Mouse (Mus musculus): Measurements from ENCODE around the gene B4galt3. TPM values are rescaled to one million over a fixed set of nuclear protein-coding genes. Genes with fewer than 3 reads are reported as not detected.

B4galt3 gene
- polyA plus RNA-seq, 1 experiment, result 32.3 TPM

- H3K4me3 ChIP-seq (ENCODE audit: control insufficient read depth, low read depth, low read length), result no peak overlapping the region
- peaks cover 3% of the 10 kb centered on the region for H3K36me3 ChIP-seq (ENCODE audit: control insufficient read depth, insufficient read depth, low read length)
- H3K27ac ChIP-seq (ENCODE audit: control insufficient read depth, insufficient read depth, low read depth, low read length), result peak overlapping the region; percentile 88
- peaks cover 2% of the 10 kb centered on the region; the same call in 1 of the 2 replicates for H3K4me1 ChIP-seq (ENCODE audit: control insufficient read depth, insufficient read depth, low read length)
- TF ChIP-seq POLR2A (IDR thresholded peaks at IDR 0.05; ENCODE audit: control insufficient read depth, low read depth, low read length), result no peak
- TF ChIP-seq CTCF (IDR thresholded peaks at IDR 0.05; ENCODE audit: control insufficient read depth, insufficient read depth, insufficient replicate concordance, low read depth, low read length), result no peak
- no peaks in the 10 kb centered on the region for H3K27me3 ChIP-seq (ENCODE audit: control insufficient read depth, insufficient read depth, low read length)
These were observed 37.1 kb upstream of the B4galt3 start for GRCm38 (mm10) chr1:171232800-171233730.

GRCm38 (mm10) chr1:171234126-171234525, 36.0 kb upstream of the B4galt3 start, which contains the start of gene Fcer1g:
Gene Fcer1g, minus strand, starts transcription at chr1:171234365.
- TF ChIP-seq CTCF (IDR thresholded peaks at IDR 0.05; ENCODE audit: control insufficient read depth, insufficient read depth, insufficient replicate concordance, low read depth, low read length) (no peak), POLR2A (IDR thresholded peaks at IDR 0.05; ENCODE audit: control insufficient read depth, low read depth, low read length) (0 out of 2 replicates have a peak, but pooled peaks have one; percentile 12)
- H3K36me3 ChIP-seq (ENCODE audit: control insufficient read depth, insufficient read depth, low read length), result peaks cover 7% of the 10 kb centered on the region
- peaks cover 2% of the 10 kb centered on the region; the same call in 1 of the 2 replicates for H3K4me1 ChIP-seq (ENCODE audit: control insufficient read depth, insufficient read depth, low read length)
- H3K27me3 ChIP-seq (ENCODE audit: control insufficient read depth, insufficient read depth, low read length), result no peaks in the 10 kb centered on the region
- H3K27ac ChIP-seq (ENCODE audit: control insufficient read depth, insufficient read depth, low read depth, low read length), result peak within 1 kb of the TSS; percentile 88
- no peak within 1 kb of the TSS; the same call in 1 of the 2 replicates for H3K4me3 ChIP-seq (ENCODE audit: control insufficient read depth, low read depth, low read length)

- no peaks in the 10 kb centered on the region for H3K27me3 ChIP-seq (ENCODE audit: control insufficient read depth, insufficient read depth, low read length)
- TF ChIP-seq CTCF (IDR thresholded peaks at IDR 0.05; ENCODE audit: control insufficient read depth, insufficient read depth, insufficient replicate concordance, low read depth, low read length) (no peak), POLR2A (IDR thresholded peaks at IDR 0.05; ENCODE audit: control insufficient read depth, low read depth, low read length) (no peak)
- peaks cover 2% of the 10 kb centered on the region; the same call in 1 of the 2 replicates for H3K4me1 ChIP-seq (ENCODE audit: control insufficient read depth, insufficient read depth, low read length)
- H3K4me3 ChIP-seq (ENCODE audit: control insufficient read depth, low read depth, low read length), result no peak overlapping the region
- H3K27ac ChIP-seq (ENCODE audit: control insufficient read depth, insufficient read depth, low read depth, low read length), result peak overlapping the region; percentile 72
- peaks cover 7% of the 10 kb centered on the region for H3K36me3 ChIP-seq (ENCODE audit: control insufficient read depth, insufficient read depth, low read length)
These were observed 35.6 kb upstream of the B4galt3 start for GRCm38 (mm10) chr1:171234538-171234937.

- TF ChIP-seq POLR2A (IDR thresholded peaks at IDR 0.05; ENCODE audit: control insufficient read depth, low read depth, low read length), result no peak
- TF ChIP-seq CTCF (IDR thresholded peaks at IDR 0.05; ENCODE audit: control insufficient read depth, insufficient read depth, insufficient replicate concordance, low read depth, low read length), result no peak
- Histone ChIP-seq H3K27ac (ENCODE audit: control insufficient read depth, insufficient read depth, low read depth, low read length) (no peak overlapping the region), H3K4me1 (ENCODE audit: control insufficient read depth, insufficient read depth, low read length) (peaks cover 2% of the 10 kb centered on the region; the same call in 1 of the 2 replicates), H3K36me3 (ENCODE audit: control insufficient read depth, insufficient read depth, low read length) (peaks cover 7% of the 10 kb centered on the region), H3K27me3 (ENCODE audit: control insufficient read depth, insufficient read depth, low read length) (no peaks in the 10 kb centered on the region), H3K4me3 (ENCODE audit: control insufficient read depth, low read depth, low read length) (no peak overlapping the region)
These were observed 34.3 kb upstream of the B4galt3 start for GRCm38 (mm10) chr1:171235791-171236190.

GRCm38 (mm10) chr1:171237438-171237837, 32.7 kb upstream of the B4galt3 start:
- TF ChIP-seq POLR2A (IDR thresholded peaks at IDR 0.05; ENCODE audit: control insufficient read depth, low read depth, low read length) (no peak), CTCF (IDR thresholded peaks at IDR 0.05; ENCODE audit: control insufficient read depth, insufficient read depth, insufficient replicate concordance, low read depth, low read length) (no peak)
- Histone ChIP-seq H3K4me3 (ENCODE audit: control insufficient read depth, low read depth, low read length) (no peak overlapping the region), H3K4me1 (ENCODE audit: control insufficient read depth, insufficient read depth, low read length) (peaks cover 2% of the 10 kb centered on the region; the same call in 1 of the 2 replicates), H3K27me3 (ENCODE audit: control insufficient read depth, insufficient read depth, low read length) (no peaks in the 10 kb centered on the region), H3K36me3 (ENCODE audit: control insufficient read depth, insufficient read depth, low read length) (peaks cover 7% of the 10 kb centered on the region), H3K27ac (ENCODE audit: control insufficient read depth, insufficient read depth, low read depth, low read length) (no peak overlapping the region)

GRCm38 (mm10) chr1:171238463-171238862, 31.7 kb upstream of the B4galt3 start:
- Histone ChIP-seq H3K36me3 (ENCODE audit: control insufficient read depth, insufficient read depth, low read length) (peaks cover 7% of the 10 kb centered on the region), H3K4me3 (ENCODE audit: control insufficient read depth, low read depth, low read length) (no peak overlapping the region), H3K27me3 (ENCODE audit: control insufficient read depth, insufficient read depth, low read length) (no peaks in the 10 kb centered on the region), H3K27ac (ENCODE audit: control insufficient read depth, insufficient read depth, low read depth, low read length) (no peak overlapping the region), H3K4me1 (ENCODE audit: control insufficient read depth, insufficient read depth, low read length) (peaks cover 2% of the 10 kb centered on the region; the same call in 1 of the 2 replicates)
- peak; percentile 67; the same call in 1 of the 2 replicates for TF ChIP-seq CTCF (IDR thresholded peaks at IDR 0.05; ENCODE audit: control insufficient read depth, insufficient read depth, insufficient replicate concordance, low read depth, low read length)
- TF ChIP-seq POLR2A (IDR thresholded peaks at IDR 0.05; ENCODE audit: control insufficient read depth, low read depth, low read length), result no peak
